Mouse (Mus musculus) neutrophil, adult 5-6 weeks (primary cell): Measurements from ENCODE around the gene Mecr. TPM values are rescaled to one million over a fixed set of nuclear protein-coding genes. Genes with fewer than 3 reads are reported as not detected.
A peak's percentile ranks its signal among the peaks of the same experiment; 100 is the strongest.

ENCODE experiments used
- ATAC-seq: fragments of 151-379, 151-347 bp; 2 replicates; pipeline ENCODE4 v1.8.0; 2017; ENCODE audit warnings: mild to moderate bottlenecking, moderate TSS enrichment; ENCODE audit not compliant: insufficient number of reproducible peaks, poor library complexity, low FRiP score, severe bottlenecking; ENCODE audit errors: extremely low read depth
- total RNA-seq: library from RNA; stranded (forward); fragments of 200-1000 nt; gene quantifications from 2 replicates; pipeline ENCODE4 v1.2.3, GENCODE M21; 2017

The Mecr gene
- 10.5 and 15.0 TPM in 2 replicates for total RNA-seq

GRCm38 (mm10) chr4:131843290-131843743 lies at the start of gene Mecr:
Gene Mecr, plus strand, starts transcription at chr4:131843470.
- ATAC-seq: peak; percentile 88

- ATAC-seq: no peak
Observed at GRCm38 (mm10) chr4:131796312-131797080, 46.8 kb upstream of the Mecr start.

GRCm38 (mm10) chr4:131797483-131797882 lies 45.8 kb upstream of the Mecr start:
- no peak for ATAC-seq

GRCm38 (mm10) chr4:131797920-131798319 lies 45.4 kb upstream of the Mecr start:
- no peak for ATAC-seq

- no peak for ATAC-seq
Observed at GRCm38 (mm10) chr4:131798968-131799367, 44.3 kb upstream of the Mecr start.

GRCm38 (mm10) chr4:131803846-131804245 lies 39.4 kb upstream of the Mecr start:
- no peak for ATAC-seq

- ATAC-seq: 0 out of 2 replicates have a peak, but pooled peaks have one; percentile 8
Observed at GRCm38 (mm10) chr4:131804732-131805131, 38.5 kb upstream of the Mecr start.

GRCm38 (mm10) chr4:131805255-131805654 lies 38.0 kb upstream of the Mecr start:
- no peak for ATAC-seq

GRCm38 (mm10) chr4:131812458-131812857 lies 30.8 kb upstream of the Mecr start:
- ATAC-seq: no peak

GRCm38 (mm10) chr4:131813798-131814197 lies 29.5 kb upstream of the Mecr start:
- no peak for ATAC-seq

GRCm38 (mm10) chr4:131814869-131815268 lies 28.4 kb upstream of the Mecr start:
- no peak for ATAC-seq

- ATAC-seq: no peak
Observed at GRCm38 (mm10) chr4:131815774-131816173, 27.5 kb upstream of the Mecr start.

GRCm38 (mm10) chr4:131818926-131819325 lies 24.3 kb upstream of the Mecr start:
- no peak for ATAC-seq

- no peak for ATAC-seq
Observed at GRCm38 (mm10) chr4:131821161-131821731, 22.0 kb upstream of the Mecr start.

- ATAC-seq: no peak
Observed at GRCm38 (mm10) chr4:131822583-131822982, 20.7 kb upstream of the Mecr start.

- ATAC-seq: no peak
Observed at GRCm38 (mm10) chr4:131824939-131825338, 18.3 kb upstream of the Mecr start.

- peak; percentile 36; the same call in 1 of the 2 replicates for ATAC-seq
Observed at GRCm38 (mm10) chr4:131825830-131826229, 17.4 kb upstream of the Mecr start.

GRCm38 (mm10) chr4:131826905-131827304 lies 16.4 kb upstream of the Mecr start:
- no peak for ATAC-seq

- no peak for ATAC-seq
Observed at GRCm38 (mm10) chr4:131829123-131829522, 14.1 kb upstream of the Mecr start.

GRCm38 (mm10) chr4:131831546-131832045 lies 11.7 kb upstream of the Mecr start:
- ATAC-seq: no peak
